Mouse (Mus musculus): ENCODE results near the gene Atad3a. TPM values are rescaled to one million over a fixed set of nuclear protein-coding genes. Genes with fewer than 3 reads are reported as not detected.

Gene Atad3a
- polyA plus RNA-seq (2015; fragmentation: Illumina TruSeq; extraction: RNeasy Lipid Tissue Mini Kit (QIAGEN cat#74804); ENCODE audit: insufficient read depth, low replicate concordance): 36.8 TPM

DNA sequence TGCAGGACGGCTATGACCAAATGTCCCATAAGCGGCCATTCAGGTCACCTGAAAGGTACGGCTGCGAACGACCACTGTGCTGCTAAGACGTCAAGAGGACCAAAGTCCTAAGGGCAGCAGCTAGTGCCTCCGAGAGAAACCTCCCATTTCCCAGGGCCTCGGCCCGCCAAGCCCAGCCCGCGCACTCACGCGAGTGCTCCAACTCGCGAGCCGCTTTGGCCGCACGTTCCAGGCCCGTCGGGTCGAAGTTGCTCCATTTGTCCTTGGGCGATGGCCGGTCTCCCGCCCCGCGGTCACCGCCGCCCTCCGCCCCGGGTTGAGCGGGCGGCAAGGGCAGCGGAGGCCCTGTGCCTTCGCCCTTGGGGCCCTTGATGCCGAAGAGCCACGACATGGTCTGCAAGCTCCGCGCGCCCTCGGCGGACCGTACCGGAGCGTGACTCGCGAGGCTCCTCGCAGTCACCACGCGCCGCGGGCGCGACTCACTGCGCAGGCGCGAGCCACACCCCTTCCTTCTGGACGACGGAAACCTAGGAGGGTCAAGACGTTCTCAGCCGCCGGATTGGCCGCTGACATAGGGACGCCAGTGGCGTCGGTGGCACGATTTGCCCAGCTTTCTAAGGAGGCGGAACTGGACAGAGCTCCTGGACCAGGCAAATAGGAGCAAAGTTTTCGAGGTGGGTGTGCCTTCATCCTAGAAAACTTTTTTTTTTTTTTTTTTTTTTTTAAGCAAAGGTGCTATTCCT is at the start of gene Atad3a:
Atad3a (minus strand) TSS at position 481 of the 743 bp plus-strand sequence.

DNA sequence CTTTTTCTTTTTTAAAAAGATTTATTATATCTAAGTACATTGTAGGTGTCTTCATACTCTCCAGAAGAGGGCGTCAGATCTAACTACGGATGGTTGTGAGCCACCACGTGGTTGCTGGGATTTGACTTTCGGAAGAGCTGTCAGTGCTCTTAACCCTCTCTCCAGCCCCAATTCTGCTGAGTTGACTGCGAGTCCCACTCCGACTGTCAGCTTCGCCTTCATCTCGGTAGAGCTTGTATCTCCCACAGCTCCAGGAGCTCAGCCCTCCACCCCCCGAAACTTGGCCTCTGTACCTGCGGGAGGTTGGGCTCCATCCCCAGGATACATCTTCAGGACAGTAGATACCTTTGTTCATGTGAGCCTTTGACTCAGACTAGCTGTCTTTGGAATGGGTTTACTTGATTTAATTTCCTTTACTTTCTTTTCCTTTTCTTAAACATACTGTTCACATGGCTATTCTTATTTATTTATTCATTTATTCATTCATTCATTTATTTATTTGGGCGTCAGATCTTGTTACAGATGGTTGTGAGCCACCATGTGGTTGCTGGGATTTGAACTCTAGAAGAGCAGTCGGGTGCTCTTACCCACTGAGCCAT is 41.9 kb upstream of the Atad3a start, which contains the start of gene Mrpl20:
Mrpl20 (plus strand) TSS at position 138 of the 599 bp plus-strand sequence.

DNA sequence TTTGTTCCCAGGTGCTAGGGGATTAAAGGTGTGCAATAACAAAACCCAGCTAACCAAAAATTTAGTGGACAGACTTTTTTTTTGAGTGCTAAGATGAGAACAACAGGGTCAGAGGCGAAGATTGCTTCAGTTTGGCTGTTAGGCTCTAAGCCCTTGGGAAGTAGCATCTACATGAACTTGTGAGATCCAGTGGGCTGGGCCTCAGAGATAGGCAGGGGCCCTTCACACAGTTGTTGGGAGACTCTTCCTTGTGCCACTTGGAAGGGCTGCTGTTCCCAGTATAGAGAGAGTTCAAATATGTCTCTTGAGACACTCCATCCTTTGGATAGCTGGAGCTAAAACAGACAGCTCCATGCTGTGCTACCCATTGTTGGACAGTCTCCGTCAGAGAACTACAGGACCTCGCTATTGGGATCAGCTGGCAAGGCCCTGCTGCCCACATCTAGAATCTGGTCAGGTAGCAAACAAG is 29.2 kb upstream of the Atad3a start, which contains the start of gene Ankrd65:
Ankrd65 (plus strand) TSS at position 419 of the 469 bp plus-strand sequence.

DNA sequence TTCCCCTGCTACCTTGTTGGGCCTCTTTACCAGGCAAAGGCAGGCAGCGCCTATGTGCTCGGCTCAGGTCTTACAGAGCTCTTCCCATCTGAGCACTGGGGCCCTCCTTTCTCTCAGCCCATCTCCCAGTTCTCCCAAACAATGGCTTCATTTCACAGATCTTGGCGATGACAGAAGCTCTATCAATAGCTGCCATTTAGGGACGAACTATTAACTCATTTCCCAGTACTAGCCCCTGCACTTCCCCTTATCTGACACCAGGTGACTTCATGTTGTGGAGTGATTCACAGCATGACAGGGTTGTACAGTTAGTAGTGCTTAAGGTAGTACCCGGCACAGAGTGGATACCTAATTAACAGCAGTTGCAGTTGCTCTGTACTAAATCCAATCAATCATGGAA is 24.9 kb upstream of the Atad3a start, which contains the start of gene Tmem88b:
Tmem88b (minus strand) TSS at position 56 of the 400 bp plus-strand sequence.

DNA sequence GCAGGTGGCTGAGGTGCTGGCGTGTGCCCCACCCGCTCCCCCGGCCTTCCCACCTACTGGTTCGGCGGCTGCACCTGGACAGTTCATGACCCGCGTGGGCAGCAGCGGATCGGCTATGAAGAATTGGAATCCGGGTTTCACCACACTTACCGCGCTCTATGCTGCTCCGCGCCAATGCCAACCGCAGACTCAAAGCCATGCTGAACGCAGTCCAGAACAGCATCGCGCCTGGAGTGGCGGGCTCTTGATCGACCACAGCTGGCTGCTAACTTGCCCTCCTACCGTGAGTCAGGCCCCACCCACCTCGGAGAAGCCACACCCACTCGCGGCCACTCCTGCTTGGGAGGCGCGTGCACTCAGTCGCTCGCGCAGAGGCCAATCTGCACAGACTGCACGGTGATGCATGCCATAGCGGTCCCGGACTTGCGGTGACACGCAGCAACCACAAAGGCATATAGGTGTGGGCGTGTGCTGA is 13.4 kb upstream of the Atad3a start, which contains the start of gene Vwa1:
Vwa1 (minus strand) TSS at position 419 of the 475 bp plus-strand sequence.

DNA sequence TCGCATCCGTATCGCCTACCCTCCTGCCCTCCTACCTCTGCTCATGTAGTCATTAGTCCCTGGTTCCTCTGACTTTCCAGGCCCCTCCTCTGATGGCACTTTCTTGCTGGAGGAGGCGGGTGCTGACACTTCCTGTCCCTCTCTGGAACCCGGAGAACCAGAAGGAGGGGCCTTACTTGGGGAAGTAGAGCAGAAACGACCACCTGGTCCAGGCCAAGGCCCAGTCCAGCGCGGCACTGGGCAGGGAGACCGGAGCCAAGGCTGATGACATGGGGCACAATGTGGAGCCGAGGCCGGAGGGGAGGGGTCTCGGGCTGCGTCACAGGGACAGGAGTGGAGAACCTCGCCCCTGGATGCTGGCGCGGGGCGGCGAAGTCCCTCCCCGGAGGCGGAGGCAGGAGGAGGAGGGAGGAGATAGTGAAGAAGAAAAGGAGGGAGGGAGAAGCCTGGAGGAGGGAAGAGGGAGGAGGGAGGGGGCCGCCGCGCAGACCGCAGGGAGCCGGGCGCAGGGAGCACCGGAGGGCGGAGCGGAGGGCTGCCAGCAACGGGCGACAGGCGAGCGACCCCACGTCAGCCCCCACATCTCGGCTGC is 26.4 kb downstream of the Atad3a start, which contains the start of gene Tmem240:
Tmem240 (plus strand) TSS at position 451 of the 592 bp plus-strand sequence.

DNA sequence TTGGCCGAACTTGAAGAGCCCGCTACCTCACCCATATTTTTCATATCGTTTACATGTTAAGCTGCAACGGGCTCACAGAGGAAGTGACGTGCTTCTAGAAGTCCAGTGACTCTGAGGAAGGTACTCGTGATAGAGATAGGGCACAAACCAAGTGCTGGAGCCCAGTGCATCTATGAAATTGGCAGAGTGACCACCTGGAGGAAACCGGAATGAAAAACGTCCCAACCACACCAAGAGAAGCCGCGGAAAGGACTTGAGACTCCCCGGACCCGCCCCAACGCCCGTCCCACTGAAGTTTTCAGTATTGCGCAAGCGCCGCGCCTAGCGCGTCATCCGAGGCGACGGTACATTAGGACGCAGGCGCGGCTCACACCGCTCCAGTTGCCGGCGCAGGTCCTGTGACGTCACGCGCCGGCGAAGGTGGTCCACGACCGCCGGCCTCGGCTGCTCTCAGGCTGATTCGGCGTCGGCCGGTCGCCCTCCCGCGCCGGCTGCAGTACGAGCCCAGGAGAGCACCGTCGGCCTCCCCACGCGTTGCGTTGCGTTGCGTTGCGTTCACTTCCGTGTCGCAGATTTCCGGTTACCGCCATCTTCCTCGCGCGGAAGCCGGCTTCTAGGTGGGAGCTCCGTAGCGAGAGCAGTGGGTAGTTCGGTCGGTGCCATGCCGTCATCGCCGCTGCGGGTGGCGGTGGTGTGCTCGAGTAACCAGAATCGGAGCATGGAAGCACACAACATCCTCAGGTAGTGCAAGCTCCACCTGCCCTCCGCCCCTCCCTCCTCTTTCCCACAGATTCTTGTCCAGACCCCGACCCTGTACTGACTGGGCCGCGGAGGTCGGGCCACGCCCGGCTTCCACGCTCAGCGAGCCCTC is 55.9 kb downstream of the Atad3a start, which contains the start of gene Ssu72:
Ssu72 (plus strand) TSS at position 80 of the 871 bp plus-strand sequence.

DNA sequence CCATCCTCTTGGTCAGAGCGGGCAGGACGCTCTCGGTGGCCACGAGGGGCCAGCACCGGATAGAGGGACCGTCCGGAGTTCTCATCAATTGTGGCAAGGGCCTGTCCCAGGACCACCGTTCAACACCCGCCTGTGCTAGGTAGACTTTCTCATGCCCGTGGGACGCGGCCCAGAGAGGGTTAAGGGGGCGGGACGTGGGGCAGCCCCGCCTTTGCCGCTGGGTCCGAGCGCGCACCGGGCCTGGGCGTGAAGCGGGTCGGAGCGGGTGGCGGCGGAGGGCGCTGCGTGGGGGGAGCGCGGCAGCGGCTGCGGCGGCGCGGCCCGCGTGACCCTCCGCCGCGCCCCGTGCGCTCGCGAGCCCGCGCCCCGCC is 66.8 kb downstream of the Atad3a start, which contains the start of gene Fndc10:
Fndc10 (plus strand) TSS at position 232 of the 371 bp plus-strand sequence.

Other genes starting within 250 kb of the Atad3a start
- gene Nadk, start 198.7 kb downstream of the Atad3a start, polyA plus RNA-seq (2015; fragmentation: Illumina TruSeq; extraction: RNeasy Lipid Tissue Mini Kit (QIAGEN cat#74804); ENCODE audit: insufficient read depth, low replicate concordance): 93.5 TPM
- 17.5 TPM for gene Slc35e2, start 159.7 kb downstream of the Atad3a start, polyA plus RNA-seq (2015; fragmentation: Illumina TruSeq; extraction: RNeasy Lipid Tissue Mini Kit (QIAGEN cat#74804); ENCODE audit: insufficient read depth, low replicate concordance)
- gene Cdk11b, start 136.2 kb downstream of the Atad3a start, polyA plus RNA-seq (2015; fragmentation: Illumina TruSeq; extraction: RNeasy Lipid Tissue Mini Kit (QIAGEN cat#74804); ENCODE audit: insufficient read depth, low replicate concordance): 181 TPM
- not detected for gene Gm10563, start 115.7 kb downstream of the Atad3a start, polyA plus RNA-seq (2015; fragmentation: Illumina TruSeq; extraction: RNeasy Lipid Tissue Mini Kit (QIAGEN cat#74804); ENCODE audit: insufficient read depth, low replicate concordance)
- 16.7 TPM for gene Mmp23, start 107.7 kb downstream of the Atad3a start, polyA plus RNA-seq (2015; fragmentation: Illumina TruSeq; extraction: RNeasy Lipid Tissue Mini Kit (QIAGEN cat#74804); ENCODE audit: insufficient read depth, low replicate concordance)
- 9.6 TPM for gene Mib2, start 91.9 kb downstream of the Atad3a start, polyA plus RNA-seq (2015; fragmentation: Illumina TruSeq; extraction: RNeasy Lipid Tissue Mini Kit (QIAGEN cat#74804); ENCODE audit: insufficient read depth, low replicate concordance)
- 2.5 TPM for gene Fndc10, start 66.8 kb downstream of the Atad3a start, polyA plus RNA-seq (2015; fragmentation: Illumina TruSeq; extraction: RNeasy Lipid Tissue Mini Kit (QIAGEN cat#74804); ENCODE audit: insufficient read depth, low replicate concordance)
- 94.7 TPM for gene Ssu72, start 56.3 kb downstream of the Atad3a start, polyA plus RNA-seq (2015; fragmentation: Illumina TruSeq; extraction: RNeasy Lipid Tissue Mini Kit (QIAGEN cat#74804); ENCODE audit: insufficient read depth, low replicate concordance)
- 0.23 TPM for gene Tmem240, start 26.3 kb downstream of the Atad3a start, polyA plus RNA-seq (2015; fragmentation: Illumina TruSeq; extraction: RNeasy Lipid Tissue Mini Kit (QIAGEN cat#74804); ENCODE audit: insufficient read depth, low replicate concordance)
- 4.0 TPM for gene Vwa1, start 13.6 kb upstream of the Atad3a start, polyA plus RNA-seq (2015; fragmentation: Illumina TruSeq; extraction: RNeasy Lipid Tissue Mini Kit (QIAGEN cat#74804); ENCODE audit: insufficient read depth, low replicate concordance)
- 0.36 TPM for gene Tmem88b, start 24.8 kb upstream of the Atad3a start, polyA plus RNA-seq (2015; fragmentation: Illumina TruSeq; extraction: RNeasy Lipid Tissue Mini Kit (QIAGEN cat#74804); ENCODE audit: insufficient read depth, low replicate concordance)
- gene Ankrd65, start 29.3 kb upstream of the Atad3a start, polyA plus RNA-seq (2015; fragmentation: Illumina TruSeq; extraction: RNeasy Lipid Tissue Mini Kit (QIAGEN cat#74804); ENCODE audit: insufficient read depth, low replicate concordance): not detected
- 90.9 TPM for gene Mrpl20, start 41.8 kb upstream of the Atad3a start, polyA plus RNA-seq (2015; fragmentation: Illumina TruSeq; extraction: RNeasy Lipid Tissue Mini Kit (QIAGEN cat#74804); ENCODE audit: insufficient read depth, low replicate concordance)
- gene Ccnl2, start 51.4 kb upstream of the Atad3a start, polyA plus RNA-seq (2015; fragmentation: Illumina TruSeq; extraction: RNeasy Lipid Tissue Mini Kit (QIAGEN cat#74804); ENCODE audit: insufficient read depth, low replicate concordance): 184 TPM
- gene Aurkaip1, start 70.2 kb upstream of the Atad3a start, polyA plus RNA-seq (2015; fragmentation: Illumina TruSeq; extraction: RNeasy Lipid Tissue Mini Kit (QIAGEN cat#74804); ENCODE audit: insufficient read depth, low replicate concordance): 43.8 TPM
- 84.4 TPM for gene Mxra8, start 78.6 kb upstream of the Atad3a start, polyA plus RNA-seq (2015; fragmentation: Illumina TruSeq; extraction: RNeasy Lipid Tissue Mini Kit (QIAGEN cat#74804); ENCODE audit: insufficient read depth, low replicate concordance)
- gene Dvl1, start 86.3 kb upstream of the Atad3a start, polyA plus RNA-seq (2015; fragmentation: Illumina TruSeq; extraction: RNeasy Lipid Tissue Mini Kit (QIAGEN cat#74804); ENCODE audit: insufficient read depth, low replicate concordance): 13.7 TPM
- 0.52 TPM for gene Tas1r3, start 102.3 kb upstream of the Atad3a start, polyA plus RNA-seq (2015; fragmentation: Illumina TruSeq; extraction: RNeasy Lipid Tissue Mini Kit (QIAGEN cat#74804); ENCODE audit: insufficient read depth, low replicate concordance)
- gene Cptp, start 108.3 kb upstream of the Atad3a start, polyA plus RNA-seq (2015; fragmentation: Illumina TruSeq; extraction: RNeasy Lipid Tissue Mini Kit (QIAGEN cat#74804); ENCODE audit: insufficient read depth, low replicate concordance): 5.6 TPM
- 31.0 TPM for gene Ints11, start 108.5 kb upstream of the Atad3a start, polyA plus RNA-seq (2015; fragmentation: Illumina TruSeq; extraction: RNeasy Lipid Tissue Mini Kit (QIAGEN cat#74804); ENCODE audit: insufficient read depth, low replicate concordance)
- gene Pusl1, start 130.7 kb upstream of the Atad3a start, polyA plus RNA-seq (2015; fragmentation: Illumina TruSeq; extraction: RNeasy Lipid Tissue Mini Kit (QIAGEN cat#74804); ENCODE audit: insufficient read depth, low replicate concordance): 12.9 TPM
- gene Acap3, start 130.7 kb upstream of the Atad3a start, polyA plus RNA-seq (2015; fragmentation: Illumina TruSeq; extraction: RNeasy Lipid Tissue Mini Kit (QIAGEN cat#74804); ENCODE audit: insufficient read depth, low replicate concordance): 11.1 TPM
- 75.5 TPM for gene Ube2j2, start 182.7 kb upstream of the Atad3a start, polyA plus RNA-seq (2015; fragmentation: Illumina TruSeq; extraction: RNeasy Lipid Tissue Mini Kit (QIAGEN cat#74804); ENCODE audit: insufficient read depth, low replicate concordance)
- 14.8 TPM for gene C1qtnf12, start 201.2 kb upstream of the Atad3a start, polyA plus RNA-seq (2015; fragmentation: Illumina TruSeq; extraction: RNeasy Lipid Tissue Mini Kit (QIAGEN cat#74804); ENCODE audit: insufficient read depth, low replicate concordance)
- 4.0 TPM for gene B3galt6, start 231.6 kb upstream of the Atad3a start, polyA plus RNA-seq (2015; fragmentation: Illumina TruSeq; extraction: RNeasy Lipid Tissue Mini Kit (QIAGEN cat#74804); ENCODE audit: insufficient read depth, low replicate concordance)
- gene Sdf4, start 231.8 kb upstream of the Atad3a start, polyA plus RNA-seq (2015; fragmentation: Illumina TruSeq; extraction: RNeasy Lipid Tissue Mini Kit (QIAGEN cat#74804); ENCODE audit: insufficient read depth, low replicate concordance): 176 TPM

Data from spleen, adult 10 weeks (tissue).